Mouse (Mus musculus) gastrocnemius, adult 18-20 months (tissue): ENCODE measurements around the gene Mphosph6. TPM values are rescaled to one million over a fixed set of nuclear protein-coding genes. Genes with fewer than 3 reads are reported as not detected.

Experiments used
- DNase-seq: peaks from one replicate; pipeline ENCODE4 v3.0.0; 2021; ENCODE audit warnings: low spot score
- total RNA-seq, 2 experiments: library from RNA; stranded (reverse); gene quantifications; 2 replicates each; pipeline ENCODE4 v1.2.3; 2021

Gene Mphosph6
- total RNA-seq, 2 experiments from 2014 or later: 4.2 to 5.4 TPM

GRCm38 (mm10) chr8:117771115-117771836, 30.5 kb downstream of the Mphosph6 start:
- no peak for DNase-seq

- no peak for DNase-seq
Observed at GRCm38 (mm10) chr8:117768971-117769370, 32.8 kb downstream of the Mphosph6 start.

GRCm38 (mm10) chr8:117765947-117766346, 35.8 kb downstream of the Mphosph6 start:
- no peak for DNase-seq

GRCm38 (mm10) chr8:117764625-117765024, 37.1 kb downstream of the Mphosph6 start:
- DNase-seq: no peak

- no peak for DNase-seq
Observed at GRCm38 (mm10) chr8:117762776-117763175, 39.0 kb downstream of the Mphosph6 start.

- DNase-seq: no peak
Observed at GRCm38 (mm10) chr8:117757900-117758299, 43.8 kb downstream of the Mphosph6 start.

- no peak for DNase-seq
Observed at GRCm38 (mm10) chr8:117749436-117749835, 52.3 kb downstream of the Mphosph6 start.

GRCm38 (mm10) chr8:117747886-117748730, 53.6 kb downstream of the Mphosph6 start:
- DNase-seq: no peak

- no peak for DNase-seq
Observed at GRCm38 (mm10) chr8:117747428-117747827, 54.3 kb downstream of the Mphosph6 start.

GRCm38 (mm10) chr8:117746651-117747050, 55.1 kb downstream of the Mphosph6 start:
- no peak for DNase-seq

- DNase-seq: no peak
Observed at GRCm38 (mm10) chr8:117742431-117743012, 59.2 kb downstream of the Mphosph6 start.

Other genes with a start within 250 kb of the Mphosph6 start
- gene Sdr42e1, start 128.3 kb downstream of the Mphosph6 start, total RNA-seq: under 1 TPM; 0.25 to 0.40 TPM
- not detected for gene Hsd17b2, start 100.0 kb downstream of the Mphosph6 start, total RNA-seq